Mouse (Mus musculus): ENCODE data around the gene Adora1. TPM values are rescaled to one million over a fixed set of nuclear protein-coding genes. Genes with fewer than 3 reads are reported as not detected.

Gene Adora1
- 0.13 and 0.19 TPM in 2 replicates for polyA plus RNA-seq (2012; rRNA removed)
- polyA plus RNA-seq (2014; fragmentation: Nextera tagmentation; extraction: Ambion mirVana) = 0.06 and 0.10 TPM in 2 replicates

- Histone ChIP-seq H3K9ac (replicated peaks) (no peak within 1 kb of the TSS), H3K27ac (no peak within 1 kb of the TSS), H3K4me2 (ENCODE audit: low read depth) (peak within 1 kb of the TSS; percentile 34), H3K27me3 (ENCODE audit: control insufficient read depth, insufficient read depth, low read length) (peaks cover 30% of the 10 kb centered on the region), H3K36me3 (replicated peaks; ENCODE audit: control insufficient read depth, insufficient read depth, low read depth) (no peaks in the 10 kb centered on the region), H3K4me3 (ENCODE audit: insufficient read depth in 1 of 2, low read depth in 2 of 2, low read length in 2 of 2) (peak within 1 kb of the TSS in 1 of 2 experiments; percentile 28; a peak in 2 of 4 replicates), H3K9me3 (ENCODE audit: control insufficient read depth, low read length) (no peaks in the 10 kb centered on the region), H3K4me1 (replicated peaks; ENCODE audit: control insufficient read depth in 2 of 2, insufficient read depth in 2 of 2, low read length in 1 of 2) (0 out of 4 replicates have a peak, but pooled peaks cover 0 to 3% of the 10 kb centered on the region in 2 experiments)
- WGBS (ENCODE audit: insufficient replicate concordance) = 3% methylated on average over 25 of the region's 37 CpGs
- no peak for ATAC-seq (ENCODE audit: insufficient read depth)
- no peak for DNase-seq (ENCODE audit: low read depth in 3 of 3, low spot score in 3 of 3)
- no peak for TF ChIP-seq CTCF (IDR thresholded peaks at IDR 0.05; ENCODE audit: low read depth)
- TF ChIP-seq EP300 (IDR thresholded peaks at IDR 0.05; ENCODE audit: low read depth) = no peak
Observed at GRCm38 (mm10) chr1:134235391-134235921, at the start of gene Adora1. Gene Adora1 (minus strand): TSS chr1:134235431.

- H3K36me3 ChIP-seq (replicated peaks; ENCODE audit: control insufficient read depth, insufficient read depth, low read depth) = no peaks in the 10 kb centered on the region
- no peaks in the 10 kb centered on the region; a peak in 1 of 4 replicates for H3K4me1 ChIP-seq (replicated peaks; ENCODE audit: control insufficient read depth in 2 of 2, insufficient read depth in 2 of 2, low read length in 1 of 2)
- no peak overlapping the region for H3K4me3 ChIP-seq (ENCODE audit: insufficient read depth in 1 of 2, low read depth in 2 of 2, low read length in 2 of 2)
- ATAC-seq (ENCODE audit: insufficient read depth) (no peak), DNase-seq (ENCODE audit: low read depth in 3 of 3, low spot score in 3 of 3) (no peak)
- H3K27me3 ChIP-seq (ENCODE audit: control insufficient read depth, insufficient read depth, low read length) = no peaks in the 10 kb centered on the region
- 26% methylated on average over 1 of the region's 1 CpGs for WGBS (ENCODE audit: insufficient replicate concordance)
- no peak overlapping the region for H3K4me2 ChIP-seq (ENCODE audit: low read depth)
- no peaks in the 10 kb centered on the region for H3K9me3 ChIP-seq (ENCODE audit: control insufficient read depth, low read length)
- H3K9ac ChIP-seq (replicated peaks) = no peak overlapping the region
- TF ChIP-seq CTCF (IDR thresholded peaks at IDR 0.05; ENCODE audit: low read depth) (no peak), EP300 (IDR thresholded peaks at IDR 0.05; ENCODE audit: low read depth) (no peak)
- no peak overlapping the region for H3K27ac ChIP-seq
Observed at GRCm38 (mm10) chr1:134283108-134283507, 47.9 kb upstream of the Adora1 start.

GRCm38 (mm10) chr1:134282342-134282741 lies 47.1 kb upstream of the Adora1 start:
- no peak for TF ChIP-seq CTCF (IDR thresholded peaks at IDR 0.05; ENCODE audit: low read depth)
- no peak for TF ChIP-seq EP300 (IDR thresholded peaks at IDR 0.05; ENCODE audit: low read depth)
- ATAC-seq (ENCODE audit: insufficient read depth) (no peak), DNase-seq (ENCODE audit: low read depth in 3 of 3, low spot score in 3 of 3) (no peak)
- no peak overlapping the region for H3K4me3 ChIP-seq (ENCODE audit: insufficient read depth in 1 of 2, low read depth in 2 of 2, low read length in 2 of 2)
- H3K9ac ChIP-seq (replicated peaks) = no peak overlapping the region
- WGBS (ENCODE audit: insufficient replicate concordance) = 12% methylated on average over 3 of the region's 3 CpGs
- H3K36me3 ChIP-seq (replicated peaks; ENCODE audit: control insufficient read depth, insufficient read depth, low read depth) = no peaks in the 10 kb centered on the region
- H3K9me3 ChIP-seq (ENCODE audit: control insufficient read depth, low read length) = no peaks in the 10 kb centered on the region
- H3K4me2 ChIP-seq (ENCODE audit: low read depth) = no peak overlapping the region
- no peaks in the 10 kb centered on the region; a peak in 1 of 4 replicates for H3K4me1 ChIP-seq (replicated peaks; ENCODE audit: control insufficient read depth in 2 of 2, insufficient read depth in 2 of 2, low read length in 1 of 2)
- no peaks in the 10 kb centered on the region for H3K27me3 ChIP-seq (ENCODE audit: control insufficient read depth, insufficient read depth, low read length)
- no peak overlapping the region for H3K27ac ChIP-seq

- 59% methylated on average over 4 of the region's 4 CpGs for WGBS (ENCODE audit: insufficient replicate concordance)
- TF ChIP-seq EP300 (IDR thresholded peaks at IDR 0.05; ENCODE audit: low read depth) (no peak), CTCF (IDR thresholded peaks at IDR 0.05; ENCODE audit: low read depth) (peak; percentile 40)
Observed at GRCm38 (mm10) chr1:134281563-134281962, 46.3 kb upstream of the Adora1 start.

GRCm38 (mm10) chr1:134280174-134280573 lies 44.9 kb upstream of the Adora1 start:
- H3K9ac ChIP-seq (replicated peaks) = no peak overlapping the region
- WGBS (ENCODE audit: insufficient replicate concordance) = 62% methylated on average over 5 of the region's 5 CpGs
- H3K27me3 ChIP-seq (ENCODE audit: control insufficient read depth, insufficient read depth, low read length) = no peaks in the 10 kb centered on the region
- no peak overlapping the region for H3K4me2 ChIP-seq (ENCODE audit: low read depth)
- H3K36me3 ChIP-seq (replicated peaks; ENCODE audit: control insufficient read depth, insufficient read depth, low read depth) = no peaks in the 10 kb centered on the region
- H3K27ac ChIP-seq = no peak overlapping the region
- DNase-seq (ENCODE audit: low read depth in 3 of 3, low spot score in 3 of 3) = no peak
- no peak overlapping the region for H3K4me3 ChIP-seq (ENCODE audit: insufficient read depth in 1 of 2, low read depth in 2 of 2, low read length in 2 of 2)
- H3K4me1 ChIP-seq (replicated peaks; ENCODE audit: control insufficient read depth in 2 of 2, insufficient read depth in 2 of 2, low read length in 1 of 2) = no peaks in the 10 kb centered on the region; a peak in 1 of 4 replicates
- H3K9me3 ChIP-seq (ENCODE audit: control insufficient read depth, low read length) = no peaks in the 10 kb centered on the region
- ATAC-seq (ENCODE audit: insufficient read depth) = no peak
- TF ChIP-seq EP300 (IDR thresholded peaks at IDR 0.05; ENCODE audit: low read depth) = no peak
- TF ChIP-seq CTCF (IDR thresholded peaks at IDR 0.05; ENCODE audit: low read depth) = no peak

More at GRCm38 (mm10) chr1:134281563-134281962, 46.3 kb upstream of the Adora1 start:
- H3K9ac ChIP-seq (replicated peaks) = no peak overlapping the region
- H3K9me3 ChIP-seq (ENCODE audit: control insufficient read depth, low read length) = no peaks in the 10 kb centered on the region
- no peaks in the 10 kb centered on the region for H3K27me3 ChIP-seq (ENCODE audit: control insufficient read depth, insufficient read depth, low read length)
- H3K4me3 ChIP-seq (ENCODE audit: insufficient read depth in 1 of 2, low read depth in 2 of 2, low read length in 2 of 2) = no peak overlapping the region
- no peak overlapping the region for H3K27ac ChIP-seq
- no peaks in the 10 kb centered on the region for H3K36me3 ChIP-seq (replicated peaks; ENCODE audit: control insufficient read depth, insufficient read depth, low read depth)
- ATAC-seq (ENCODE audit: insufficient read depth) (no peak), DNase-seq (ENCODE audit: low read depth in 3 of 3, low spot score in 3 of 3) (no peak)
- H3K4me2 ChIP-seq (ENCODE audit: low read depth) = no peak overlapping the region
- H3K4me1 ChIP-seq (replicated peaks; ENCODE audit: control insufficient read depth in 2 of 2, insufficient read depth in 2 of 2, low read length in 1 of 2) = no peaks in the 10 kb centered on the region; a peak in 1 of 4 replicates

Measured in liver, embryonic 14.5 days (tissue).